Mouse (Mus musculus): Measurements from ENCODE around the gene Olfr1198.

Olfr1198 gene

GRCm38 (mm10) chr2:88751270-88751669 lies at the start of gene Olfr1198:
Gene Olfr1198 (minus strand): TSS chr2:88751370.
- no peak for DNase-seq

GRCm38 (mm10) chr2:88792736-88793135 lies 41.6 kb upstream of the Olfr1198 start, which contains the start of gene Olfr1201:
Gene Olfr1201 (plus strand): TSS chr2:88793036.
- DNase-seq: no peak

GRCm38 (mm10) chr2:88770388-88770787 lies 19.2 kb upstream of the Olfr1198 start, which contains the start of gene Olfr1200:
Gene Olfr1200 (minus strand): TSS chr2:88770488.
- no peak for DNase-seq

- DNase-seq: no peak
Measured at GRCm38 (mm10) chr2:88760369-88760768, 9.2 kb upstream of the Olfr1198 start, which contains the start of gene Olfr1199. Gene Olfr1199 (minus strand): TSS chr2:88760469.

- peak; percentile 55 for DNase-seq
Measured at GRCm38 (mm10) chr2:88743379-88743778, 7.8 kb downstream of the Olfr1198 start.

- DNase-seq: no peak
Measured at GRCm38 (mm10) chr2:88732266-88732665, 18.9 kb downstream of the Olfr1198 start, which contains the start of gene Olfr1197. Gene Olfr1197 (minus strand): TSS chr2:88732366.

- no peak for DNase-seq
Measured at GRCm38 (mm10) chr2:88704497-88704896, 46.7 kb downstream of the Olfr1198 start, which contains the start of gene Olfr1196. Gene Olfr1196 (minus strand): TSS chr2:88704597.
